Mouse (Mus musculus) common myeloid progenitor, adult 5-6 weeks (primary cell): ENCODE measurements around the gene B3gnt5. TPM values are rescaled to one million over a fixed set of nuclear protein-coding genes. Genes with fewer than 3 reads are reported as not detected.

Source experiments
- ATAC-seq: replicated peaks from 2 replicates; pipeline ENCODE4 v1.8.0; 2016; ENCODE audit warnings: low read depth, mild to moderate bottlenecking, moderate TSS enrichment, inconsistent platforms; ENCODE audit not compliant: poor library complexity, severe bottlenecking
- total RNA-seq: library from RNA; stranded (forward); fragments of 200-1000, 187-1606 nt; gene quantifications from 2 replicates; pipeline ENCODE4 v1.2.3, GENCODE M21; 2017

B3gnt5 gene
- total RNA-seq = 24.2 and 29.3 TPM in 2 replicates

- peak; percentile 81 for ATAC-seq
Observed at GRCm38 (mm10) chr16:19760074-19760473, at the start of gene B3gnt5. Gene B3gnt5, plus strand, starts transcription at chr16:19760208.

GRCm38 (mm10) chr16:19720959-19721358, 39.0 kb upstream of the B3gnt5 start:
- ATAC-seq = 0 out of 2 replicates have a peak, but pooled peaks have one; percentile 36

- ATAC-seq = 0 out of 2 replicates have a peak, but pooled peaks have one; percentile 45
Observed at GRCm38 (mm10) chr16:19724139-19724538, 35.9 kb upstream of the B3gnt5 start.

- ATAC-seq = peak; percentile 88
Observed at GRCm38 (mm10) chr16:19732896-19733295, 27.1 kb upstream of the B3gnt5 start.

- ATAC-seq = peak; percentile 63
Observed at GRCm38 (mm10) chr16:19760505-19761496, 793 bp downstream of the B3gnt5 start.

GRCm38 (mm10) chr16:19761691-19762090, 1.7 kb downstream of the B3gnt5 start:
- ATAC-seq = 0 out of 2 replicates have a peak, but pooled peaks have one; percentile 22

GRCm38 (mm10) chr16:19766107-19766506, 6.1 kb downstream of the B3gnt5 start:
- ATAC-seq = no peak

- peak; percentile 96 for ATAC-seq
Observed at GRCm38 (mm10) chr16:19768046-19768445, 8.0 kb downstream of the B3gnt5 start.

GRCm38 (mm10) chr16:19772013-19772412, 12.0 kb downstream of the B3gnt5 start:
- no peak for ATAC-seq

- ATAC-seq = peak; percentile 65
Observed at GRCm38 (mm10) chr16:19786386-19787090, 26.5 kb downstream of the B3gnt5 start.

- ATAC-seq = no peak
Observed at GRCm38 (mm10) chr16:19789914-19790313, 29.9 kb downstream of the B3gnt5 start.

- ATAC-seq = no peak
Observed at GRCm38 (mm10) chr16:19818801-19819200, 58.8 kb downstream of the B3gnt5 start.

Other genes starting within 250 kb of the B3gnt5 start
- gene Olfr167, start 237.9 kb upstream of the B3gnt5 start, total RNA-seq = not detected in 2 replicates
- gene Olfr168, start 224.7 kb upstream of the B3gnt5 start, total RNA-seq = not detected in 2 replicates
- gene Olfr169, start 188.4 kb upstream of the B3gnt5 start, total RNA-seq = not detected in 2 replicates
- not detected in 2 replicates for gene Olfr170, start 148.3 kb upstream of the B3gnt5 start, total RNA-seq
- not detected in 2 replicates for gene Olfr171, start 130.3 kb upstream of the B3gnt5 start, total RNA-seq
- gene Lamp3, start 53.8 kb upstream of the B3gnt5 start, total RNA-seq = 0.14 and 0.15 TPM in 2 replicates
- 115 and 129 TPM in 2 replicates for gene Klhl6, start 222.8 kb downstream of the B3gnt5 start, total RNA-seq